Mouse (Mus musculus) kidney, adult 2 months (tissue): Measurements from ENCODE around the gene Syne3.

Experiments
- CTCF ChIP-seq: fragments of 200-500 bp; conservative IDR thresholded peaks from 2 replicates; pipeline ENCODE4 v1.5.1; 2011; ENCODE audit warnings: low read depth, mild to moderate bottlenecking, control low read depth, low read length, moderate library complexity, mixed read lengths; ENCODE audit not compliant: insufficient read depth, insufficient read length
- POLR2A ChIP-seq: fragments of 200-500 bp; IDR thresholded peaks from one replicate; pipeline ENCODE4 v1.6.1; 2011; ENCODE audit warnings: low read depth, low read length, control low read depth

DNA sequence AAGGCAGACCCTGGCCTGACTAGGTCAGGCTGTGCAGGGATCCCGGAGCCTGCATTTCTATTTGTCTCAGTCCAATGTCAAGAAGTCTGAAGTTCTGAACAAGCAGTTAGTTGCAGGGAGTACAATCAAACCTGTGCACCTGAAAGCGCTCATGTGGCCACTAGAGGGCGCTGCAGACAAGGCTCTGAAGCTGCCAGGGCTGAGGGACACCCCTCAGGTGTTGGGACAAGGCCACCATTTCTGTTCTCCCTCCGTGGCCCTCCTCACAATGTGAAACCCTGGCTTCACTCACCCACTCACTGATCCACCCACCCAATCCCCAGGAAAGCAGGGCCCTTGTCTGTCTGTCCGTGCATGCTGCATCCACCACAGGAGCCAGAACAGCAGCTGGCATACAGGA, 57.2 kb downstream of the Syne3 start:
- no peak for TF ChIP-seq POLR2A
- peak; percentile 93 for TF ChIP-seq CTCF
